Mouse (Mus musculus) heart, embryonic 16.5 days (tissue): Measurements from ENCODE around the gene Hist2h2ab. TPM values are rescaled to one million over a fixed set of nuclear protein-coding genes. Genes with fewer than 3 reads are reported as not detected.

Experiments
- ATAC-seq: fragments of 200-750 bp; cut with Nextera tagmentation; replicated peaks from 2 replicates; pipeline ENCODE4 v1.8.0; 2017; ENCODE audit warnings: moderate number of reproducible peaks; ENCODE audit not compliant: insufficient read depth, low FRiP score; ENCODE audit errors: extremely low read depth
- H3K27ac ChIP-seq: fragments of 300-500 bp; sonication (generic); 2 replicates; pipeline ENCODE4 v1.5.1; 2014; ENCODE audit warnings: mild to moderate bottlenecking, low read length, control low read depth, moderate library complexity
- H3K27me3 ChIP-seq: fragments of 300-500 bp; sonication (generic); 2 replicates; pipeline ENCODE4 v1.6.1; 2014; ENCODE audit warnings: low read length, mixed read lengths; ENCODE audit not compliant: control insufficient read depth, insufficient read depth
- H3K36me3 ChIP-seq: fragments of 300-500 bp; sonication (generic); 2 replicates; pipeline ENCODE4 v1.6.1; 2014; ENCODE audit not compliant: control insufficient read depth, insufficient read depth
- H3K4me1 ChIP-seq: fragments of 300-500 bp; sonication (generic); 2 replicates; pipeline ENCODE4 v1.6.1; 2014; ENCODE audit warnings: low read length, mixed read lengths; ENCODE audit not compliant: control insufficient read depth, insufficient read depth
- H3K4me2 ChIP-seq: fragments of 300-500 bp; sonication (generic); 2 replicates; pipeline ENCODE4 v1.6.1; 2014; ENCODE audit warnings: low read depth, mild to moderate bottlenecking, control low read depth, low read length
- H3K4me3 ChIP-seq: fragments of 300-500 bp; sonication (generic); 2 replicates; pipeline ENCODE4 v1.5.1; 2014; ENCODE audit warnings: mild to moderate bottlenecking, control low read depth, low read length
- H3K9ac ChIP-seq: fragments of 300-500 bp; sonication (generic); 2 replicates; pipeline ENCODE4 v1.6.1; 2014; ENCODE audit warnings: low read length, control low read depth
- H3K9me3 ChIP-seq: fragments of 300-500 bp; sonication (generic); replicated peaks from 2 replicates; pipeline ENCODE4 v1.6.1; 2016; ENCODE audit warnings: low read length; ENCODE audit not compliant: control insufficient read depth
- WGBS: fragments of 180-500 bp; shearing (Covaris S2); extraction: QIAGEN DNeasy Blood & Tissue Kit; methylation state at CpG from one replicate; pipeline ENCODE4 v1.1.7; 2014; 5-methylcytosine and 5-hydroxymethylcytosine counted together
- polyA plus RNA-seq: library from polyadenylated mRNA; unstranded; fragments of >200 nt; fragmentation: Nextera tagmentation; extraction: Ambion mirVana; gene quantifications from 2 replicates; pipeline ENCODE4 v1.2.1, GENCODE M21; 2015

Gene Hist2h2ab
- polyA plus RNA-seq, 1 experiment from 2014 or later: not detected

- Histone ChIP-seq H3K9me3 (no peaks in the 10 kb centered on the region), H3K9ac (peak overlapping the region; percentile 74), H3K27me3 (no peaks in the 10 kb centered on the region), H3K36me3 (no peaks in the 10 kb centered on the region), H3K4me3 (peak overlapping the region; percentile 53), H3K27ac (peak overlapping the region; percentile 62), H3K4me2 (peak overlapping the region; percentile 63), H3K4me1 (peaks cover 24% of the 10 kb centered on the region)
- ATAC-seq: no peak
- WGBS: 9% methylated on average over 11 of the region's 11 CpGs
These were observed 27.9 kb downstream of the Hist2h2ab start for GRCm38 (mm10) chr3:96247356-96248140.

- peak overlapping the region; percentile 74 for H3K9ac ChIP-seq
- H3K27me3 ChIP-seq: no peaks in the 10 kb centered on the region
- peaks cover 24% of the 10 kb centered on the region for H3K4me1 ChIP-seq
- H3K36me3 ChIP-seq: no peaks in the 10 kb centered on the region
- no peak overlapping the region for H3K27ac ChIP-seq
- ATAC-seq: no peak
- H3K4me3 ChIP-seq: peak overlapping the region; percentile 53; the same call in 1 of the 2 replicates
- peak overlapping the region; percentile 63 for H3K4me2 ChIP-seq
- H3K9me3 ChIP-seq: no peaks in the 10 kb centered on the region
- WGBS: 49% methylated on average over 6 of the region's 6 CpGs
These were observed 28.7 kb downstream of the Hist2h2ab start for GRCm38 (mm10) chr3:96248141-96249033.

- no peak overlapping the region for H3K9ac ChIP-seq
- H3K27ac ChIP-seq: no peak overlapping the region
- ATAC-seq: no peak
These were observed 29.3 kb downstream of the Hist2h2ab start for GRCm38 (mm10) chr3:96249034-96249345.

DNA sequence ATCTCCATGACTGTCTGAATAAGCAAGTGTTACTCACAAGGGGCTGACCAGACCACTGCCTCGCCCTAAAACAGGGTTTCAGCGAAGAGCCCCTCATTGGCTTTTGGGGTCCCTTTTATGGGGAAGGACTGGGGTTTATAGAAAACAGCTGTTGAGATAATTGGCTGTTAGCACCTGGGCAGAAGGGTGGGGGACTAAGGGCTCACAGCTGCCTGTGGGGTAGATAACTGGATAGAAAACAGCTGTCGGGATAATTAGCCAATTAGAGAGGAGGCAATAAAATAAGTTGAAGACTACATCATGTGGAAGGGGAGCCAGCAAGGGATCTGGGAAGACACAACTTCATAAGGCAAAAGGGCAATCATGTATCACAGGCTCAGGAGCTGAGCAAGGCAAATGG is 31.2 kb downstream of the Hist2h2ab start:
- Histone ChIP-seq H3K4me1 (peaks cover 13% of the 10 kb centered on the region), H3K36me3 (no peaks in the 10 kb centered on the region), H3K27me3 (no peaks in the 10 kb centered on the region), H3K27ac (no peak overlapping the region), H3K4me3 (no peak overlapping the region), H3K4me2 (no peak overlapping the region), H3K9ac (no peak overlapping the region), H3K9me3 (no peaks in the 10 kb centered on the region)
- no peak for ATAC-seq
- WGBS: 73% methylated on average over 3 of the region's 3 CpGs

More at GRCm38 (mm10) chr3:96249034-96249345, 29.3 kb downstream of the Hist2h2ab start:
- Histone ChIP-seq H3K27me3 (no peaks in the 10 kb centered on the region), H3K36me3 (no peaks in the 10 kb centered on the region), H3K4me3 (no peak overlapping the region), H3K4me1 (peaks cover 20% of the 10 kb centered on the region), H3K9me3 (no peaks in the 10 kb centered on the region), H3K4me2 (peak overlapping the region; percentile 63; the same call in 1 of the 2 replicates)
- WGBS: 57% methylated on average over 4 of the region's 4 CpGs

DNA sequence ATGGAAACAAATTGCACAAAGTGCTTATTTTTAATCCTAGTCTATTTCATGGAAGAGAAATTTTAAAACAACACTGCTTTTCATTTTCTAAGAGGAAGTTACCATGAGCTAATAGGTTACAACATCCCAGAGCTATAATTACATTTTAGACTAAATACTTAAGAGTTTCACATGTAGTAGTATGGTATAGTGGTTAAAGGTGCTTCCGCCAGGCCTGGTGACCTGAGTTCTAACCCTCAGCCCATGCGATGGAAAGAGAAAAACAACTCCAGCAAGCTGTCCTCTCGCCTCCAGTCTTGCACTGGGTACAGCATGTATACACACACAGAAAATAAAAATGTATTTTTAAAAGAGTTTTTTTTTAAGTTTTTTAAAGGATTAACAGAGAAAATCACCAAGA is 32.1 kb downstream of the Hist2h2ab start:
- 84% methylated on average over 3 of the region's 3 CpGs for WGBS
- Histone ChIP-seq H3K9ac (no peak overlapping the region), H3K9me3 (no peaks in the 10 kb centered on the region), H3K27ac (no peak overlapping the region), H3K4me3 (no peak overlapping the region), H3K4me2 (no peak overlapping the region), H3K36me3 (no peaks in the 10 kb centered on the region), H3K4me1 (peaks cover 13% of the 10 kb centered on the region), H3K27me3 (no peaks in the 10 kb centered on the region)
- ATAC-seq: no peak

GRCm38 (mm10) chr3:96254683-96255355 is 35.2 kb downstream of the Hist2h2ab start:
- 0 out of 2 replicates have a peak overlapping the region, but pooled peaks have one; percentile 37 for H3K9ac ChIP-seq

GRCm38 (mm10) chr3:96255926-96256593 is 36.4 kb downstream of the Hist2h2ab start:
- 75% methylated on average over 5 of the region's 5 CpGs for WGBS
- ATAC-seq: no peak
- Histone ChIP-seq H3K9me3 (no peaks in the 10 kb centered on the region), H3K27me3 (no peaks in the 10 kb centered on the region; the same call in 1 of the 2 replicates), H3K4me3 (no peak overlapping the region), H3K4me2 (no peak overlapping the region), H3K36me3 (no peaks in the 10 kb centered on the region), H3K27ac (no peak overlapping the region), H3K4me1 (no peaks in the 10 kb centered on the region), H3K9ac (no peak overlapping the region)

More at GRCm38 (mm10) chr3:96254683-96255355, 35.2 kb downstream of the Hist2h2ab start:
- no peak overlapping the region for H3K27ac ChIP-seq
- no peak overlapping the region for H3K4me2 ChIP-seq
- H3K4me1 ChIP-seq: peaks cover 2% of the 10 kb centered on the region; the same call in 1 of the 2 replicates
- WGBS: 31% methylated on average over 10 of the region's 10 CpGs
- H3K27me3 ChIP-seq: no peaks in the 10 kb centered on the region
- ATAC-seq: no peak; the same call in 1 of the 2 replicates
- no peak overlapping the region for H3K4me3 ChIP-seq
- no peaks in the 10 kb centered on the region for H3K36me3 ChIP-seq
- no peaks in the 10 kb centered on the region for H3K9me3 ChIP-seq

DNA sequence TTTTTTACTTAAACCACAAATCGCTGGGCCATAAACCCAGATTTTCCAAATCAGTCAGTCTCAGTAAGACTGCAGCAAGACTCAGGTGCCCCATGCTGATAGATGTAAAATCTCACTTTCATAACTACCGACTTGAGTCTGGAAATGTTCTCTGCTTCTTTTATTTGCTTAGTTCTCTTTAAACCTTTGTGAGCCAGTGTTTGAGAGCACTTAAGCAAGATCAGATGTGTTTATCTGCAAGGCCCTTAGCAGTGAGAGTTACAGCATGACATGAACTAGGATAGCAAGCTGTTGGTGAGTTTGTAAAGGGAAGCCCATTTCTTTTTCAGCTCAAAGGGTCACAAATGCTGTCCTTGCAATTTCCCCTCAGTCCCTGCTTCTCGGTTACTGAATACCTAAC is 37.5 kb downstream of the Hist2h2ab start:
- Histone ChIP-seq H3K4me1 (peaks cover 6% of the 10 kb centered on the region), H3K27ac (no peak overlapping the region), H3K9me3 (no peaks in the 10 kb centered on the region), H3K9ac (no peak overlapping the region), H3K4me2 (no peak overlapping the region), H3K4me3 (no peak overlapping the region), H3K27me3 (no peaks in the 10 kb centered on the region; the same call in 1 of the 2 replicates), H3K36me3 (no peaks in the 10 kb centered on the region)
- 59% methylated on average over 3 of the region's 3 CpGs for WGBS
- no peak for ATAC-seq
